Mouse (Mus musculus): ENCODE data around the gene Exoc3l4.

GRCm38 (mm10) chr12:111425258-111425657, 8.4 kb downstream of the Exoc3l4 start:
- TF ChIP-seq CTCF (IDR thresholded peaks at IDR 0.05; ENCODE audit: low read depth, low read length), result peak; percentile 93
- no peak for TF ChIP-seq POLR2A (IDR thresholded peaks at IDR 0.05; ENCODE audit: insufficient read depth, low read length)
